Mouse (Mus musculus): Measurements from ENCODE around the gene Zfp382. TPM values are rescaled to one million over a fixed set of nuclear protein-coding genes. Genes with fewer than 3 reads are reported as not detected.

Gene Zfp382
- polyA plus RNA-seq, 1 experiment from 2014 or later: 6.4 TPM

DNA sequence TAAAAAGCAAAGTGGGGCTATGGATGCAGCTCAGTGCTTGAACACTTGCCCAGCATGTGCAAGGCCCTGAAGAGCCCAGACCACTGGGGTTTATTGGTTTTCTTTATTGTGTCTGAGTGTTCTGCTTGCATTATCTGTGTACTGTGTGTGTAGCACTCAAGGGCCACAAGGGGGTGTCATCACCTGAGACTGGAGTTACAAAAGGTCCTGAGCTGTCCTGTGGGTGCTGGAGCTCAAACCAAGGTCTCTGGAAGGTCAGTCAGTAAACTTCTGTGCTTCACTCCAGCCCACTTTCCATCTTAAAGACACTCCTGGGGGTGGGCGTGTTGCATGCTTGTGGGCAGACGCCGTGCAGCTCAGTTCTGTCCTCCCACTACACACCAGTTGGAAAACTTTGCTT, 33.8 kb downstream of the Zfp382 start:
- no peak overlapping the region for H3K4me3 ChIP-seq (ENCODE audit: control insufficient read depth in 1 of 2, insufficient read depth in 1 of 2, low read depth in 1 of 2, low read length in 2 of 2)
- no peak for ATAC-seq (ENCODE audit: insufficient number of reproducible peaks, insufficient read depth, low FRiP score, low read depth)
- H3K9me3 ChIP-seq (ENCODE audit: control insufficient read depth, low read length): peaks cover 65% of the 10 kb centered on the region
- H3K4me1 ChIP-seq (ENCODE audit: control insufficient read depth in 2 of 2, insufficient read depth in 2 of 2, low read length in 2 of 2): no peaks in the 10 kb centered on the region
- H3K27ac ChIP-seq (replicated peaks in 1 of 2; ENCODE audit: control insufficient read depth in 1 of 2, insufficient read depth in 1 of 2, low read depth in 2 of 2, low read length in 2 of 2): no peak overlapping the region
- no peaks in the 10 kb centered on the region for H3K27me3 ChIP-seq (ENCODE audit: control insufficient read depth, insufficient read depth, low read length)
- WGBS: 97% methylated on average over 3 of the region's 3 CpGs
- H3K36me3 ChIP-seq (ENCODE audit: control insufficient read depth, insufficient read depth, low read length): peaks cover 54% of the 10 kb centered on the region
- no peak overlapping the region for H3K4me2 ChIP-seq (ENCODE audit: low read length)
- H3K9ac ChIP-seq (ENCODE audit: low read length): no peak overlapping the region

DNA sequence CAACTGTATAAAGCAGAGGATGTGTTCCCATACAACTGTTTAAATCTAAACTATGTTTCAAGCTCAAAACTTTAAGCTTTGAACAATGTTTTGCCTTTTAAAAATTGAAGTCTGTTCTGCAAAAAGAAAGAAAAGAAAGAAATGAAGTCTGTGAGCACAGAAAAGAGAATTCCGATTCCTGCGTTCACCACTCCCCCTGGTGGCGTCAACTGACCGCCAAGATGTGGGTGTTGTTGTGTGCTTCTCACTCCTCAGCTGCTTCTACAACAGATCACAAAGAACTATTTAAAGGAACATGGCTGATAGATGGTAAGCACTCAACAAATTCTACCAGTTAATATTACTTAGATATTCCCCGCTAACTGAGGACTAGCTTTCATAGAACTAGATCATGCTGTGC, 41.4 kb downstream of the Zfp382 start:
- peaks cover 24% of the 10 kb centered on the region for H3K9me3 ChIP-seq (ENCODE audit: control insufficient read depth, low read length)
- 89% methylated on average over 5 of the region's 5 CpGs for WGBS

DNA sequence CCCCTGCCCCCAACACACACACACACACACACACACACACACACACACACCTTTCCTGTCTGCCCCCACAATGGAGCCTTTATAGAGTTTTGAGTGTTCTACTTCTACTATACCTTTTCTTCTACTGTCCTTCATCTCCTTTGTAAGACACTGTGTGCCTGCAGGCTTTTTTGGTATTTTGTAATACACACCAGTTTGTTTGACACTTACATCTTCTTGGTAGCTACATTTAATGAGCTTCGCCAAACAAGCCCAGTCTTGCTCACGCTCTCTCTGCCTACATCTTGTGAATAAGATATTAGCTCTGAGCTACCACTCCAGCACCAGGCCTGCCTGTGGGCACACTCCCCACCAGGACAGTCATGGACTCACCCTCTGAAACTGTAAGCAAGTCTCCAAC, 43.0 kb downstream of the Zfp382 start:
- Histone ChIP-seq H3K27me3 (ENCODE audit: control insufficient read depth, insufficient read depth, low read length) (no peaks in the 10 kb centered on the region), H3K36me3 (ENCODE audit: control insufficient read depth, insufficient read depth, low read length) (peaks cover 47% of the 10 kb centered on the region), H3K4me1 (ENCODE audit: control insufficient read depth in 2 of 2, insufficient read depth in 2 of 2, low read length in 2 of 2) (peaks cover 0 to 9% of the 10 kb centered on the region in 2 experiments; a peak in 2 of 4 replicates), H3K4me2 (ENCODE audit: low read length) (no peak overlapping the region), H3K4me3 (ENCODE audit: control insufficient read depth in 1 of 2, insufficient read depth in 1 of 2, low read depth in 1 of 2, low read length in 2 of 2) (no peak overlapping the region), H3K27ac (replicated peaks in 1 of 2; ENCODE audit: control insufficient read depth in 1 of 2, insufficient read depth in 1 of 2, low read depth in 2 of 2, low read length in 2 of 2) (no peak overlapping the region), H3K9ac (ENCODE audit: low read length) (no peak overlapping the region), H3K9me3 (ENCODE audit: control insufficient read depth, low read length) (peaks cover 23% of the 10 kb centered on the region)
- no peak for ATAC-seq (ENCODE audit: insufficient number of reproducible peaks, insufficient read depth, low FRiP score, low read depth)
- WGBS: 96% methylated on average over 2 of the region's 2 CpGs

More for the DNA sequence above, 41.4 kb downstream of the Zfp382 start:
- H3K27me3 ChIP-seq (ENCODE audit: control insufficient read depth, insufficient read depth, low read length): no peaks in the 10 kb centered on the region
- no peak overlapping the region for H3K4me3 ChIP-seq (ENCODE audit: control insufficient read depth in 1 of 2, insufficient read depth in 1 of 2, low read depth in 1 of 2, low read length in 2 of 2)
- H3K36me3 ChIP-seq (ENCODE audit: control insufficient read depth, insufficient read depth, low read length): peaks cover 63% of the 10 kb centered on the region
- H3K4me1 ChIP-seq (ENCODE audit: control insufficient read depth in 2 of 2, insufficient read depth in 2 of 2, low read length in 2 of 2): peaks cover 0 to 5% of the 10 kb centered on the region in 2 experiments; a peak in 1 of 4 replicates
- no peak overlapping the region for H3K9ac ChIP-seq (ENCODE audit: low read length)
- ATAC-seq (ENCODE audit: insufficient number of reproducible peaks, insufficient read depth, low FRiP score, low read depth): no peak
- H3K27ac ChIP-seq (replicated peaks in 1 of 2; ENCODE audit: control insufficient read depth in 1 of 2, insufficient read depth in 1 of 2, low read depth in 2 of 2, low read length in 2 of 2): no peak overlapping the region
- no peak overlapping the region for H3K4me2 ChIP-seq (ENCODE audit: low read length)

DNA sequence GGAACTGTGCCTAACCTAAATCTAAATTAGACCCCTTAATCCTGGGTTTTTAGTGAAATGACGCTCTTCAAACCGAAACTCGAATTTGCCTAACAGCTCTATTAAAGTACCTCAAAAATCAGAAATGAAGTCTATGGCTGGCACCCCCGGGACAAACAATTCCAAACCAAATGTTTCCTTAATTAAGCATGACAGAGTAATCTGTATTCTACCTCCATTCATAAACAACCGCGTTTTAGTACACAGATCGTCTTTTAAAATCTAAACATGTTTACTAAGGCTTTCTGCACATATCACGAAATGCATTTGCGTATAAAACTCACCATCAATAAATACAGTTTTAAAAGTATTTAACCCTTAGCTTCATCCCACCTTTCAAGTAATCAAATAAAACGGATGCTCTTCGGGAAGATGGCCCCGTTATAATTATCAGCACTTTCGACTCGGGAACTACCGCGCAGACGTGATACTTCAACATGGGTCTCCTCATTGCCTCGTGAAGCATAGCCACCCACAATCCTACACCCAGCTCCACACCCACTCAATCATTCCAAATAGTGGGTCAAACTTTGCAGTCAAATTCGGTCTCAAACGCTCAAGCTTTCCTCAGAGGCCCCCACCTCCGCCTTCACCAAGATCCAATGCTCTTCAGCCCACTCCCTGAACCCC, 47.3 kb downstream of the Zfp382 start:
- Histone ChIP-seq H3K27ac (replicated peaks in 1 of 2; ENCODE audit: control insufficient read depth in 1 of 2, insufficient read depth in 1 of 2, low read depth in 2 of 2, low read length in 2 of 2) (peak overlapping the region; percentile 79 to 87), H3K9ac (ENCODE audit: low read length) (peak overlapping the region; percentile 96), H3K36me3 (ENCODE audit: control insufficient read depth, insufficient read depth, low read length) (peaks cover 9% of the 10 kb centered on the region; the same call in 1 of the 2 replicates), H3K4me2 (ENCODE audit: low read length) (peak overlapping the region; percentile 86), H3K27me3 (ENCODE audit: control insufficient read depth, insufficient read depth, low read length) (no peaks in the 10 kb centered on the region), H3K4me3 (ENCODE audit: control insufficient read depth in 1 of 2, insufficient read depth in 1 of 2, low read depth in 1 of 2, low read length in 2 of 2) (peak overlapping the region; percentile 71 to 79), H3K9me3 (ENCODE audit: control insufficient read depth, low read length) (0 out of 2 replicates have a peak, but pooled peaks cover 3% of the 10 kb centered on the region), H3K4me1 (ENCODE audit: control insufficient read depth in 2 of 2, insufficient read depth in 2 of 2, low read length in 2 of 2) (peaks cover 0 to 17% of the 10 kb centered on the region in 2 experiments; a peak in 3 of 4 replicates)
- 4% methylated on average over 21 of the region's 21 CpGs for WGBS
- ATAC-seq (ENCODE audit: insufficient number of reproducible peaks, insufficient read depth, low FRiP score, low read depth): peak; percentile 1; the same call in 1 of the 2 replicates

DNA sequence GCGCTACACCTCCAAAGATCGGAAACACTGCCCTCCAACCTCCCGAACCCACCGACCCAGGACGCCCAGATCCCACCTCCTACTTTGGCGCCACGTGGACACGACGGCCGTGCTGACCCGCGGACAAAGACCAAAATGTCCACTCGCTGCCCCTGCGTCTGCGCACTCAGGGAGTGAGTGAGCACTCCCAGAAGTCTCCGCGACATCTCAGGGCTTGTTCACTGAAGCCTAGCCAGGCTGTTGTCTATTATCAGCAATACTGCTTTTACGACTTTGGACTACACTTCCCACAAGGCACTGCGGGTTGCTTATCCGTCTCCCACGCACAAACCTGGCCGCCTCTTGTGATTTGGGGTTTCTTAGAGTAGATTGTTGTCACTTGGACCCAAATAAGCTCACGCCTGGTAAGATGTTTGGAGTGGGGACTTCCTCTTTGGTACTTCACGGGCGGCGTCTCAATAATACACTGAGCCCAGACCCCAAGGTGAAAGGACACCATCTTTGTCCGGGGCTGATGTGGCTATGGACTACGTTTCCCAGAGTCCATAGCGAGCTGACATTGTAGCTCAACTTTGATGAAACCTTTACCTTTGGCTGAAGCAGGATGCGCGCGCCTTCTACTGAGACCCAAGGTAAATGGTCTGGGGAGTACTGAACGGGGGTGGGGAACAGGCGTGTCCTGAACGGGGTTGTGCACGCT, 48.0 kb downstream of the Zfp382 start, which contains the start of gene Zfp146:
TSS of gene Zfp146 (minus strand) at position 168 of the 700 bp plus-strand sequence.
- Histone ChIP-seq H3K27ac (replicated peaks in 1 of 2; ENCODE audit: control insufficient read depth in 1 of 2, insufficient read depth in 1 of 2, low read depth in 2 of 2, low read length in 2 of 2) (peak within 1 kb of the TSS; percentile 87), H3K27me3 (ENCODE audit: control insufficient read depth, insufficient read depth, low read length) (no peaks in the 10 kb centered on the region), H3K4me2 (ENCODE audit: low read length) (peak within 1 kb of the TSS; percentile 86), H3K9ac (ENCODE audit: low read length) (peak within 1 kb of the TSS; percentile 96), H3K36me3 (ENCODE audit: control insufficient read depth, insufficient read depth, low read length) (peaks cover 8% of the 10 kb centered on the region; the same call in 1 of the 2 replicates), H3K9me3 (ENCODE audit: control insufficient read depth, low read length) (0 out of 2 replicates have a peak, but pooled peaks cover 3% of the 10 kb centered on the region), H3K4me3 (ENCODE audit: control insufficient read depth in 1 of 2, insufficient read depth in 1 of 2, low read depth in 1 of 2, low read length in 2 of 2) (peak within 1 kb of the TSS; percentile 71 to 79), H3K4me1 (ENCODE audit: control insufficient read depth in 2 of 2, insufficient read depth in 2 of 2, low read length in 2 of 2) (peaks cover 0 to 17% of the 10 kb centered on the region in 2 experiments; a peak in 3 of 4 replicates)
- peak; percentile 96 for ATAC-seq (ENCODE audit: insufficient number of reproducible peaks, insufficient read depth, low FRiP score, low read depth)
- 0% methylated on average over 36 of the region's 36 CpGs for WGBS

DNA sequence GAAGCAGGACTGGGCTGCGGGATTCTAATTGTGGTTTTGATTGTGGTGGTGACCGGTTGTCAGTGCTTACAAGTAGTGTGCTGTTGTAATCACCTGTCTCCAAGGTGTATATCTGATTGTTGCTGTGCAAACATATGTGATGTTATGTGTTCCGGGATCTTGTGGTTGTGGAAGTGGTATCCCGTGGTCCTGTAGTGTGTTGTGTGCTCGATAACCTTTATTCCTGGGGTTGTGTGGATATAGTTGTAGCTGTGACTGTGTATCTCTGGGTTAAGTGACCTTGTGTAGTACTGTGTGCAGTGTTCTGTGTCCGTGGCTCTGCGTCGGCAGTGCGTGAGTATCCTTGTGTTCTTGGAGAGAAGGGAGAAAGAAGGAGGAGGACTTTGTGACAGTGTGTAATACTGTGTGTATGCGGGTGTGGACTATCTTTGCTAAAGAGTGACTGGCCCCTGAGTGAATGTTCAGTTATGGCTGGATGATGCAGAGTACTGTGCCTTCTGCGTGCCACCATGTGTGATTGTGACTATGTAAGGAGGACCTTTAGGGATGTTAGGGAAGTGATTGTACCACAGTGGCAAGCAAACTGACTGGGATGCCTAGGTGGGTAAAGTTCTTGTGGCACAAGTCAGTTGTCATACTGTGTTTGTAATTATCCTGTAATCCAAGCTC, 48.7 kb downstream of the Zfp382 start:
- H3K4me3 ChIP-seq (ENCODE audit: control insufficient read depth in 1 of 2, insufficient read depth in 1 of 2, low read depth in 1 of 2, low read length in 2 of 2): peak overlapping the region; percentile 71 to 79
- peak overlapping the region in 1 of 2 experiments; percentile 87; a peak in 1 of 4 replicates for H3K27ac ChIP-seq (replicated peaks in 1 of 2; ENCODE audit: control insufficient read depth in 1 of 2, insufficient read depth in 1 of 2, low read depth in 2 of 2, low read length in 2 of 2)
- 21% methylated on average over 11 of the region's 11 CpGs for WGBS

DNA sequence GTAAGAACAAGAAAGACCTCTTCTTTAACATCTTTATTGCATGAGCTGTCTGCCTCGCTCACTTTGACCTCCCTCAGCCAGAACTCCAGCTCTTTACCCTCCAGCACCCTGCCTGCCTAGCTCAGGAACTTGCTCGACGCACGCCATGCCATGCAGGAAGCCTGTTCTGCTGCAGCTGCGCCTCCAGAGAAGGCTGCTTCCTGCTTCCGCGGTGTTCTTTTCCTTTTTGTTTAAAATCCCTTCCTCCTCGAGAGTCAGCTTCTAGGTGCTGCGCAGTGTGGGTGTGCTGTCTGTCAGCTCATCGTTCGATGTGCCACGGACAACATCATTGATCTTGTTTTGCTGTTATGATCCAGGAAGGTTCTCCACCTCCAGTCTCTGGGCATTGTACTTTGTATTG, 54.7 kb downstream of the Zfp382 start:
- no peak overlapping the region for H3K4me2 ChIP-seq (ENCODE audit: low read length)

More for the DNA sequence above, 48.7 kb downstream of the Zfp382 start:
- ATAC-seq (ENCODE audit: insufficient number of reproducible peaks, insufficient read depth, low FRiP score, low read depth): no peak
- H3K36me3 ChIP-seq (ENCODE audit: control insufficient read depth, insufficient read depth, low read length): 0 out of 2 replicates have a peak, but pooled peaks cover 5% of the 10 kb centered on the region
- H3K9ac ChIP-seq (ENCODE audit: low read length): peak overlapping the region; percentile 96
- H3K9me3 ChIP-seq (ENCODE audit: control insufficient read depth, low read length): no peaks in the 10 kb centered on the region
- H3K4me2 ChIP-seq (ENCODE audit: low read length): peak overlapping the region; percentile 86
- peaks cover 0 to 17% of the 10 kb centered on the region in 2 experiments; a peak in 3 of 4 replicates for H3K4me1 ChIP-seq (ENCODE audit: control insufficient read depth in 2 of 2, insufficient read depth in 2 of 2, low read length in 2 of 2)
- no peaks in the 10 kb centered on the region for H3K27me3 ChIP-seq (ENCODE audit: control insufficient read depth, insufficient read depth, low read length)

More for the DNA sequence above, 54.7 kb downstream of the Zfp382 start:
- WGBS: 73% methylated on average over 12 of the region's 12 CpGs
- no peak overlapping the region for H3K27ac ChIP-seq (replicated peaks in 1 of 2; ENCODE audit: control insufficient read depth in 1 of 2, insufficient read depth in 1 of 2, low read depth in 2 of 2, low read length in 2 of 2)
- H3K4me3 ChIP-seq (ENCODE audit: control insufficient read depth in 1 of 2, insufficient read depth in 1 of 2, low read depth in 1 of 2, low read length in 2 of 2): no peak overlapping the region
- H3K36me3 ChIP-seq (ENCODE audit: control insufficient read depth, insufficient read depth, low read length): peaks cover 33% of the 10 kb centered on the region
- H3K9me3 ChIP-seq (ENCODE audit: control insufficient read depth, low read length): no peaks in the 10 kb centered on the region
- no peak for ATAC-seq (ENCODE audit: insufficient number of reproducible peaks, insufficient read depth, low FRiP score, low read depth)
- no peaks in the 10 kb centered on the region for H3K27me3 ChIP-seq (ENCODE audit: control insufficient read depth, insufficient read depth, low read length)
- no peak overlapping the region for H3K9ac ChIP-seq (ENCODE audit: low read length)
- H3K4me1 ChIP-seq (ENCODE audit: control insufficient read depth in 2 of 2, insufficient read depth in 2 of 2, low read length in 2 of 2): no peaks in the 10 kb centered on the region
